Mouse (Mus musculus) limb, embryonic 12.5 days (tissue): ENCODE results near the gene Cnmd. TPM values are rescaled to one million over a fixed set of nuclear protein-coding genes. Genes with fewer than 3 reads are reported as not detected.

Source experiments
- ATAC-seq: fragments of 200-750 bp; cut with Nextera tagmentation; 2 replicates; pipeline ENCODE4 v1.8.0; 2017; ENCODE audit warnings: low read depth, moderate TSS enrichment; ENCODE audit not compliant: insufficient number of reproducible peaks, insufficient read depth, low FRiP score, low TSS enrichment
- H3K27ac ChIP-seq: fragments of 300-500 bp; sonication (generic); 2 replicates; pipeline ENCODE4 v1.5.1; 2016; ENCODE audit warnings: mild to moderate bottlenecking, moderate library complexity
- H3K27me3 ChIP-seq: fragments of 300-500 bp; sonication (generic); 2 replicates; pipeline ENCODE4 v1.6.1; 2016; ENCODE audit warnings: mild to moderate bottlenecking, moderate library complexity
- H3K36me3 ChIP-seq: fragments of 300-500 bp; sonication (generic); 2 replicates; pipeline ENCODE4 v1.6.1; 2016; ENCODE audit warnings: mild to moderate bottlenecking, moderate library complexity
- H3K4me1 ChIP-seq: fragments of 300-500 bp; sonication (generic); replicated peaks from 2 replicates; pipeline ENCODE4 v1.6.1; 2016
- H3K4me2 ChIP-seq: fragments of 300-500 bp; sonication (generic); 2 replicates; pipeline ENCODE4 v1.6.1; 2016; ENCODE audit warnings: mild to moderate bottlenecking, moderate library complexity
- H3K4me3 ChIP-seq: fragments of 300-500 bp; sonication (generic); replicated peaks from 2 replicates; pipeline ENCODE4 v1.5.1; 2016; ENCODE audit warnings: mild to moderate bottlenecking
- H3K9ac ChIP-seq: fragments of 300-500 bp; sonication (generic); replicated peaks from 2 replicates; pipeline ENCODE4 v1.6.1; 2016; ENCODE audit warnings: mild to moderate bottlenecking, moderate library complexity
- H3K9me3 ChIP-seq: fragments of 300-500 bp; sonication (generic); 2 replicates; pipeline ENCODE4 v1.6.1; 2016; ENCODE audit warnings: mild to moderate bottlenecking, moderate library complexity
- WGBS: fragments of 180-500 bp; shearing (Covaris S2); methylation state at CpG from one replicate; pipeline ENCODE4 v1.1.7; 2016; 5-methylcytosine and 5-hydroxymethylcytosine counted together
- polyA plus RNA-seq: library from polyadenylated mRNA; unstranded; fragments of >200 nt; fragmentation: Nextera tagmentation; extraction: Ambion mirVana; gene quantifications from 2 replicates; pipeline ENCODE4 v1.2.1, GENCODE M21; 2016

The Cnmd gene
- polyA plus RNA-seq, 1 experiment from 2014 or later = 25.1 TPM

DNA sequence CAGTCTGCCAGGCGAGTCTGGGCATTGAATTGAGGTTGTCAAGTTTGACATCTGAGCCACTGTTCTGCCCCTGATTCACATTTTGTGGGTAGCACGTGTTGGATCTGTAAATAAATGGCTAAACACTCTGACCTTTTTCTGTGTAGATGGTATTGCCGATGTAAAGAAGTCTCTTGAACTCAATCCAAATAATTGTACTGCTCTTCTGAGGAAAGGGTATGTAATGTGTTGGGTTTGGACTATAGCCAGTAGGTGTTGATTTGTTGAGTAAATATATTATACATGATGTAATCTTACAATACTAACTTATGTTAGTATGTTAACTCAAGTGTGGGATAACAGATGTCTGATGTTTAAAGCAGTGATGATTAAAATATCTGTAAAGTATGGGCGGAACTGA lies 65.4 kb downstream of the Cnmd start:
- H3K9ac ChIP-seq = no peak overlapping the region
- no peak overlapping the region for H3K27ac ChIP-seq
- WGBS = 84% methylated on average over 4 of the region's 4 CpGs
- no peaks in the 10 kb centered on the region for H3K4me1 ChIP-seq
- no peaks in the 10 kb centered on the region for H3K27me3 ChIP-seq
- H3K36me3 ChIP-seq = peaks cover 80% of the 10 kb centered on the region
- ATAC-seq = no peak
- no peak overlapping the region for H3K4me2 ChIP-seq
- H3K4me3 ChIP-seq = no peak overlapping the region
- no peaks in the 10 kb centered on the region for H3K9me3 ChIP-seq

DNA sequence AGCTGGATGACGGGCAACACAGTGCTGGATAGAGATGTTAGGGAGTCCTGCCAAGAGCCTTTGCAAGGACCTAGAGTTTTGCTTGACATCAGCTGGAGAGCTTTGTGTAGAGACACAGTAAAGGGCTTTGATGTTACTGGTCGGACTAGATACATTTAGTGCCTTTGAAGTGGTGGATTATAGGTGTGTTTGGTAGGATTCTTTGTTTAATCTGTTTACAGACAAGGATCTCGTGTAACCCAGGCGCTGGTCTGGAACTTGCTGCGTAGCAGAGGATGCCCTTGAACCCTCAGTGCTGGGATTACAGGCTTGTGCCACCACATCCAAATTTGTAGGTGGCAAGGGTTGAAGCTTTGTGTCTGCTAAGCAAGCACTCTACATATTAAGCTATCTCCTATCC lies 67.9 kb downstream of the Cnmd start:
- Histone ChIP-seq H3K9ac (no peak overlapping the region), H3K36me3 (peaks cover 60% of the 10 kb centered on the region), H3K27me3 (no peaks in the 10 kb centered on the region), H3K4me1 (peaks cover 10% of the 10 kb centered on the region), H3K27ac (no peak overlapping the region), H3K4me3 (no peak overlapping the region), H3K4me2 (no peak overlapping the region), H3K9me3 (no peaks in the 10 kb centered on the region)
- WGBS = 94% methylated on average over 5 of the region's 5 CpGs
- ATAC-seq = no peak

DNA sequence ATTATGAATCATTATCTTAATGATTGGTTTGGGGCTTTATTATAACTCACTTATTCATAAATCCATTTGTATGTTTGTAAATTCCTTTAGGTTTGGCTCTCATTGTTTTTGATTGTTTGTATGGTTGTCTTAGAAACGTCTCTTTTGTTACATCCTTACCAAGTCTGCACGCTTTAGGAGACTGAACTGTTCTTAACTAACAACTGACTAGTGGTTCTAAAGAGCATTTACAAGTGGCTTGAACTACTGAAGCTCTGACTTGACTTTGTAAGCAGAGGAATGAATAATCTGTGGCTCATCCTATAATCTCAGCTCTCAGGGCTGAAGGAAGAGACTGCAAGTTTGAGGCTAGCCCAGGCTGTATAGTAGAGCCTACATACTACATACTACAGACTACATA lies 70.4 kb downstream of the Cnmd start:
- Histone ChIP-seq H3K36me3 (peaks cover 41% of the 10 kb centered on the region), H3K4me1 (peaks cover 19% of the 10 kb centered on the region), H3K9me3 (no peaks in the 10 kb centered on the region), H3K4me2 (no peak overlapping the region), H3K4me3 (no peak overlapping the region), H3K9ac (no peak overlapping the region), H3K27me3 (no peaks in the 10 kb centered on the region), H3K27ac (no peak overlapping the region)
- WGBS = 87% methylated on average over 2 of the region's 2 CpGs
- ATAC-seq = no peak

DNA sequence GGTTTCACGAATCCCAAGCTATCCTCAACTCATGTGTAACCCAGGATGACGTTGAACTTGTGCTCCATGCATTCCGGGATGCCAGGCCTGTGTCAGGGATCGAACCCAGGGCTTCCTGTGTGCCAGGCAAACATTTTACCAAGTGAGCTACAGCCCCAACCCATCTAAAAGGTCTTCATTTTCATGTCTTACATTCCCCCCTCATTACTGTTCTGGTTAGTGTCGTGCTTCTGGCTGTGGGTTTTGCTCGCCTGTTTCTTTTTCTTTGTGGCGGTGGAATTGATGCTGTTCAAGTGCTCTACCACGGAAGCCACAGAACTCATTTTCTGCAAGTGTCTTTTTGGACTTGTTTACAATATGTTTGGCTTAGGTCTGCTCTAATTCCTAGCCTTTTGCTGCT lies 71.1 kb downstream of the Cnmd start:
- no peak overlapping the region for H3K9ac ChIP-seq
- H3K36me3 ChIP-seq = peaks cover 34% of the 10 kb centered on the region
- H3K4me1 ChIP-seq = peaks cover 21% of the 10 kb centered on the region
- no peaks in the 10 kb centered on the region for H3K27me3 ChIP-seq
- H3K27ac ChIP-seq = no peak overlapping the region
- no peaks in the 10 kb centered on the region for H3K9me3 ChIP-seq
- no peak overlapping the region for H3K4me2 ChIP-seq
- no peak overlapping the region for H3K4me3 ChIP-seq
- ATAC-seq = no peak
- WGBS = 94% methylated on average over 8 of the region's 8 CpGs

DNA sequence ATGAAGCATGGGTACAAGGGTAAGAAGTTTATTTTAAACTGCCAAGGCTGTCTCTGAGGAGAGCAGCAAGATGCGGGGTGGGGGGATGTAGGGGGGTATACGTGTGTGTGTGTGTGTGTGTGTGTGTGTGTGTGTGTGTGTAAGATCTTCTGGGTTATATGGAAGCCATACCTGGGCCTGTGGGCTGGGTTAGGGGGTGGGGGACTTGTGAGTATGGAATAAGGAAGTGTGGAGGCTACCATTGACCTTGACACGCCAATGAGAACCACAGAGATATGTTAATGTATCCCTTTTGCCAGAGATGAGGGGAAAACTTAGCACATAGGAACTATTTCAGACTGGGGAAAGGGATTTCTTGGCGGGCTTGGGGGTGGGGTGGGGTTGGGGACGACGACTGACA lies 72.6 kb downstream of the Cnmd start:
- no peaks in the 10 kb centered on the region for H3K27me3 ChIP-seq
- H3K9me3 ChIP-seq = no peaks in the 10 kb centered on the region
- H3K27ac ChIP-seq = no peak overlapping the region
- 0 out of 2 replicates have a peak overlapping the region, but pooled peaks have one; percentile 79 for H3K4me2 ChIP-seq
- H3K36me3 ChIP-seq = peaks cover 19% of the 10 kb centered on the region
- ATAC-seq = no peak
- H3K4me1 ChIP-seq = peaks cover 21% of the 10 kb centered on the region
- H3K9ac ChIP-seq = no peak overlapping the region
- no peak overlapping the region for H3K4me3 ChIP-seq
- WGBS = 94% methylated on average over 6 of the region's 6 CpGs

DNA sequence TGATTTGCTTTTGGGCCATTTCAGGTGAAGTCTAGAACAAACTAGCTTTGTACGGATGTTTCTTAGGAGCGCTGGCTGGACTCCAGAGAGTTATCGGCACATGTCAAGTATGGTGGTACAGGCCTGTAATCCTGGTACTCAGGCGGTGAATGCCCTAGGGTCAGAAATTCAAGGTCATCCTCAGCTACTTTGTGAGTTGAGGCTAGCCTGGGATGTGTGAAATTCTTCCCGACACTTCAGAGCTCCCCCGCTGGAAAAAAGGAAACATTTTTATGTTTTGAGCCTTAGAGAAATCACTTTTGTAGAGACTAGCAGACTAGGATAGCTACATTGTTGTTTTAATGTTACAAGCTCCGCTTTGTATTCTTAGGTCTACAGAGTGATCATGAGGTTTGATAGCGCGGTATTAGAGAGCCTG lies 73.4 kb downstream of the Cnmd start:
- Histone ChIP-seq H3K9me3 (no peaks in the 10 kb centered on the region), H3K4me1 (peaks cover 21% of the 10 kb centered on the region), H3K36me3 (peaks cover 11% of the 10 kb centered on the region; the same call in 1 of the 2 replicates), H3K4me3 (peak overlapping the region; percentile 66), H3K27me3 (no peaks in the 10 kb centered on the region), H3K27ac (no peak overlapping the region), H3K4me2 (peak overlapping the region; percentile 79), H3K9ac (peak overlapping the region; percentile 73; the same call in 1 of the 2 replicates)
- 92% methylated on average over 9 of the region's 9 CpGs for whole genome bisulfite sequencing
- no peak for ATAC-seq

DNA sequence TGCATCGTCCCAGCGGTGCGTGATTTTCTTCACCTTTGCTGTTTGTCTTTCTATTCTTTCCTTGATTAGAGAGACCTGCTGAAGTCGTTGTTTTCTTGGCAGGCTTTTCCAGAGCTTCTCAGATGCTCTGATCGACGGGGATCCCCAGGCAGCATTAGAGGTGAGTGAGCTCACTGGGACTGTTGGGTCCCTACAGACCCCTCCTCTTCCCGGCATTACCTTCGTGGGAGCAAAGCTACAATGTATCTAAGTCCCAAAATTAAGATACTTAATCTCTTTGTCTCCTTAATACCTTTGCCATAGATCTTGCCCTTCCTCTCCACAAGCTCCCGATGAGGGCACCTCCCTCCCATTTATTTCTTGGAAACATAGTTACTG lies 74.1 kb downstream of the Cnmd start:
- H3K36me3 ChIP-seq = peaks cover 11% of the 10 kb centered on the region; the same call in 1 of the 2 replicates
- peak overlapping the region; percentile 66 for H3K4me3 ChIP-seq
- 2% methylated on average over 9 of the region's 9 CpGs for WGBS
- ATAC-seq = peak; percentile 17; the same call in 1 of the 2 replicates
- H3K27ac ChIP-seq = peak overlapping the region; percentile 95
- H3K9me3 ChIP-seq = no peaks in the 10 kb centered on the region
- H3K9ac ChIP-seq = peak overlapping the region; percentile 73
- peak overlapping the region; percentile 79 for H3K4me2 ChIP-seq
- H3K27me3 ChIP-seq = no peaks in the 10 kb centered on the region
- H3K4me1 ChIP-seq = peaks cover 21% of the 10 kb centered on the region

Other genes starting within 250 kb of the Cnmd start
- gene Kbtbd7, start 235.7 kb downstream of the Cnmd start, polyA plus RNA-seq = 18.3 and 19.6 TPM in 2 replicates
- 4.3 and 4.8 TPM in 2 replicates for gene Kbtbd6, start 210.3 kb downstream of the Cnmd start, polyA plus RNA-seq
- 8.8 and 10.2 TPM in 2 replicates for gene Elf1, start 181.0 kb downstream of the Cnmd start, polyA plus RNA-seq
- gene Wbp4, start 180.7 kb downstream of the Cnmd start, polyA plus RNA-seq = 48.6 and 53.2 TPM in 2 replicates
- gene Sugt1, start 74.5 kb downstream of the Cnmd start, polyA plus RNA-seq = 142 and 143 TPM in 2 replicates
- gene Pcdh8, start 109.1 kb upstream of the Cnmd start, polyA plus RNA-seq = 4.5 TPM in 2 replicates